Mouse (Mus musculus): ENCODE data around the gene Stard3. TPM values are rescaled to one million over a fixed set of nuclear protein-coding genes. Genes with fewer than 3 reads are reported as not detected.

The Stard3 gene
- polyA plus RNA-seq, 1 experiment from 2014 or later, result 42.8 TPM

DNA sequence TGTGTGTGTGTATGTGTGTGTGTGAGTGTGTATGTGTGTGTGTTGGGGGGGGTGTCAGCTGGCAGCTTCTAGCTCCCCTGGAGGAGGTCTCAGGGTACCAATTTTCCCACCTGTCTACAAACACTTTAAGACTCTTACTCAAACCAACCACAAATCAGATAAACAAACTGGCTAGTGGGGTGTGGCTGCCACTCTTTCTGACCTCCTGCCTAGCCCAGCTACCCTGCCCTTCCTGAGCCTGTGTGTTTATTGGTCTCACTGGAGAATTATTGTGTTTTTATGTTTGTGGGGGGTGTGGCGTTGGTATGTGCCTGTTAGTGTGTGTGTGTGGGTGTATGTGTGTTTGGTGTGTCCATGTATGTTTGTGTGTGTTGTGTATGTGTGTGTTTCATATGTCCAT, 58.9 kb downstream of the Stard3 start:
- no peak for DNase-seq (ENCODE audit: low spot score)
- Histone ChIP-seq H3K4me3 (replicated peaks; ENCODE audit: low read depth, low read length) (no peak overlapping the region), H3K9ac (ENCODE audit: low read depth, low read length) (no peak overlapping the region), H3K4me2 (ENCODE audit: low read length) (no peak overlapping the region), H3K4me1 (replicated peaks; ENCODE audit: insufficient read depth, low read length) (peaks cover 22% of the 10 kb centered on the region), H3K36me3 (ENCODE audit: insufficient read depth, low read length) (peaks cover 5% of the 10 kb centered on the region; the same call in 1 of the 2 replicates), H3K27ac (no peak overlapping the region), H3K9me3 (replicated peaks; ENCODE audit: low read length) (no peaks in the 10 kb centered on the region), H3K27me3 (ENCODE audit: insufficient read depth, low read length) (no peaks in the 10 kb centered on the region)
- no peak for TF ChIP-seq CTCF (IDR thresholded peaks at IDR 0.05; ENCODE audit: low read depth)
- no peak for ATAC-seq (replicated peaks; ENCODE audit: low FRiP score, low read depth)
- 81% methylated on average over 1 of the region's 1 CpGs for WGBS

DNA sequence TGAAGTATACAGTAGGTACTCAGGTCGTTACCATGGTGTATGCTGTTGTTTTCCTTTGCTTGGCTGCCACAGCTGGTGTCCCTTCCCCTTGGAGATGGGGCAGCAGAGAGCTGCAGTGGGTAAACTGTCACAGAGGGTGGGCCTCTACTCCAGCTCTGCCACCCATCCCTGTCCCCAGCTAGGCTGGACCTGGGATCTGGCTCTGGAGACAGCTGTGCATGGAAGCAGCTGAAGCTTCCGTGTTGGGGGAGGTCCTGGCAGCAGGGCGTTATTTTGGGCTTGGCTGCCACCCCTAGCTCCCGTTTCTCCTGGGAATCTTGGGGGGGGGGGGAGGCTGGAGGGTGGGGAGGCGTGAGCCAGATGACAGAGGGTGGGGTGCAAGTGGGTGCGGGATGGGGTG, 60.1 kb downstream of the Stard3 start:
- peaks cover 22% of the 10 kb centered on the region for H3K4me1 ChIP-seq (replicated peaks; ENCODE audit: insufficient read depth, low read length)
- no peak overlapping the region for H3K9ac ChIP-seq (ENCODE audit: low read depth, low read length)
- no peaks in the 10 kb centered on the region for H3K27me3 ChIP-seq (ENCODE audit: insufficient read depth, low read length)
- H3K4me3 ChIP-seq (replicated peaks; ENCODE audit: low read depth, low read length), result no peak overlapping the region
- ATAC-seq (replicated peaks; ENCODE audit: low FRiP score, low read depth), result no peak
- 65% methylated on average over 6 of the region's 6 CpGs for WGBS
- peak overlapping the region; percentile 36; the same call in 1 of the 2 replicates for H3K27ac ChIP-seq
- H3K36me3 ChIP-seq (ENCODE audit: insufficient read depth, low read length), result peaks cover 16% of the 10 kb centered on the region
- DNase-seq (ENCODE audit: low spot score), result no peak
- H3K9me3 ChIP-seq (replicated peaks; ENCODE audit: low read length), result no peaks in the 10 kb centered on the region
- no peak overlapping the region for H3K4me2 ChIP-seq (ENCODE audit: low read length)
- no peak for TF ChIP-seq CTCF (IDR thresholded peaks at IDR 0.05; ENCODE audit: low read depth)

DNA sequence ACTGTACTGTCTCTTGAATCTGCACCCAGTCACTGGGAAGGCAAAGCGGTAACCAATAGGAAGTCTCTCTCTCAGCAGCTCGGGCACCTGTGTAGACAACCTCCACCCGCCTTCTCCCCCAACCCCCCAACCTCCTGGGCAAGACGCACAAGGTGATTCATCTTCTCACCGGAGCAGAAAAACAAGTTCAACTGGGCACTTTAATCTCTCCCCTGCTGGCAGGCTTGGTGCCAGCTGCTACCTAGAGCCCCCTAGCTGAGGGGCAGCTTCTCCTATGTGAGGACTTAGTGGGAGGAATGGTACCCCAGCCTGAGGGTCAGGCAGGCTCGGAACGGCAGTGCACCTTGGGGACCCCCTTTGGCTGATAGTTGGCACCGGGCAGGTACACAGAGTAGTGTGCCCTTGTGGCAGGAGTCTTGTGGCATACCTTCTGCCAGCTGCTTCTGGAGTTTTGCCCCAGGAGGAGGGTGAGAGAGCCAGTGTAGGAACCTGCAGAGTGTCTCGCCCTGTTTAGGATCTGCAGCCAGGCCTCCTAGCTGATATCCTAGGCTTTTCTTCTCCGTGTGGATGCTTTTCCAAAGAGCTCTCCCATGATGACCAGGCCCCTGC, 60.9 kb downstream of the Stard3 start:
- H3K4me3 ChIP-seq (replicated peaks; ENCODE audit: low read depth, low read length), result no peak overlapping the region
- no peaks in the 10 kb centered on the region for H3K9me3 ChIP-seq (replicated peaks; ENCODE audit: low read length)
- 73% methylated on average over 10 of the region's 10 CpGs for WGBS
- DNase-seq (ENCODE audit: low spot score), result no peak
- H3K9ac ChIP-seq (ENCODE audit: low read depth, low read length), result 0 out of 2 replicates have a peak overlapping the region, but pooled peaks have one; percentile 35
- no peaks in the 10 kb centered on the region for H3K27me3 ChIP-seq (ENCODE audit: insufficient read depth, low read length)
- H3K4me2 ChIP-seq (ENCODE audit: low read length), result no peak overlapping the region
- TF ChIP-seq CTCF (IDR thresholded peaks at IDR 0.05; ENCODE audit: low read depth), result peak; percentile 48
- H3K27ac ChIP-seq, result peak overlapping the region; percentile 62; the same call in 1 of the 2 replicates
- peaks cover 15% of the 10 kb centered on the region for H3K4me1 ChIP-seq (replicated peaks; ENCODE audit: insufficient read depth, low read length)
- no peak; the same call in 1 of the 2 replicates for ATAC-seq (replicated peaks; ENCODE audit: low FRiP score, low read depth)
- H3K36me3 ChIP-seq (ENCODE audit: insufficient read depth, low read length), result peaks cover 20% of the 10 kb centered on the region

DNA sequence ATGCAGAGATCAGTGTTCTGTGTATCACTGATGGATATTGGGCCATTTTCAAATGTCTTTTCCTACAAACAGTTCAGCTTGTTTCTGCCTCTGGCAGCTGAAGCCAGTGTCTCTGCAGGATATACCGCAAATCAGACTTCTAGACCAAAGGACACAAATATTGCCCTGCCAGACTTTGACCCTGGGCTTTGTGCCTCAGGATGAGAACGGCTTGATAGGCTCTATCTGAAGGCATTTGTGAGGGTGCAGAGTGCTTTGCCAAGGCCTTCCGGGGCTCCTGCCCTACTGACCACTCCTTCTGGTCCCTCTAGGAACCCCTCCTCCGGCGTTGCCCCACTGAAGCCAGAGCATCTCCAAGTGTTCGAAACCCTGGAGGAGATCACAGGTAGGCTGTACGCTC, 68.4 kb downstream of the Stard3 start:
- Histone ChIP-seq H3K4me2 (ENCODE audit: low read length) (no peak overlapping the region), H3K36me3 (ENCODE audit: insufficient read depth, low read length) (peaks cover 73% of the 10 kb centered on the region), H3K9ac (ENCODE audit: low read depth, low read length) (no peak overlapping the region), H3K9me3 (replicated peaks; ENCODE audit: low read length) (no peaks in the 10 kb centered on the region), H3K27me3 (ENCODE audit: insufficient read depth, low read length) (no peaks in the 10 kb centered on the region), H3K4me1 (replicated peaks; ENCODE audit: insufficient read depth, low read length) (no peaks in the 10 kb centered on the region), H3K4me3 (replicated peaks; ENCODE audit: low read depth, low read length) (no peak overlapping the region), H3K27ac (no peak overlapping the region)
- no peak for TF ChIP-seq CTCF (IDR thresholded peaks at IDR 0.05; ENCODE audit: low read depth)
- ATAC-seq (replicated peaks; ENCODE audit: low FRiP score, low read depth) (no peak), DNase-seq (ENCODE audit: low spot score) (no peak)
- 90% methylated on average over 7 of the region's 7 CpGs for WGBS

DNA sequence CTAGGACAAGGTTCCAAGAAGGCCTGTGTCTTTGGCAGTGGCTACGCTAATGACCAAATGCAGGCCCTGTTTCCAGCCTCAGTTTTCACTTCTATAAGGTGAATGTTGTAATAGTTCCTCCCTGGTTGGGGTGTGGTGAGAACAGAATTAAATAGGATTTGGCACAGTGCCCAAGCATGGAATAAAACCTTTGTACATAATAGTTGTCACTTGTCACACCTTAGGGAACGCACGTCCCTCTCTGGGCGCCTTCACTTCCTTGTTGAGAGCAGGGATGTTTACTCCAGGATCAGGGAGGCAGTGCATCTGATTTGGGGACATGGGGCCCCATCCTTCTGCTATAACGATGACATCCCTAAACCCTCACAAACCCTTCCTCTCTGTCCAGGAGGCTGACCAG, 70.3 kb downstream of the Stard3 start:
- peaks cover 75% of the 10 kb centered on the region for H3K36me3 ChIP-seq (ENCODE audit: insufficient read depth, low read length)
- DNase-seq (ENCODE audit: low spot score) (no peak), ATAC-seq (replicated peaks; ENCODE audit: low FRiP score, low read depth) (no peak)
- TF ChIP-seq CTCF (IDR thresholded peaks at IDR 0.05; ENCODE audit: low read depth), result no peak
- H3K27ac ChIP-seq, result no peak overlapping the region
- H3K4me3 ChIP-seq (replicated peaks; ENCODE audit: low read depth, low read length), result no peak overlapping the region
- WGBS, result 73% methylated on average over 5 of the region's 5 CpGs
- no peaks in the 10 kb centered on the region for H3K27me3 ChIP-seq (ENCODE audit: insufficient read depth, low read length)
- H3K9me3 ChIP-seq (replicated peaks; ENCODE audit: low read length), result no peaks in the 10 kb centered on the region
- no peak overlapping the region for H3K4me2 ChIP-seq (ENCODE audit: low read length)
- H3K9ac ChIP-seq (ENCODE audit: low read depth, low read length), result no peak overlapping the region
- no peaks in the 10 kb centered on the region for H3K4me1 ChIP-seq (replicated peaks; ENCODE audit: insufficient read depth, low read length)

Other genes with a start within 250 kb of the Stard3 start
- gene Fbxl20, start 208.0 kb upstream of the Stard3 start, polyA plus RNA-seq (2015; fragmentation: Nextera tagmentation; extraction: Ambion mirVana), result 15.5 and 16.5 TPM in 2 replicates
- gene Med1, start 165.1 kb upstream of the Stard3 start, polyA plus RNA-seq (2015; fragmentation: Nextera tagmentation; extraction: Ambion mirVana), result 47.0 and 54.7 TPM in 2 replicates
- 6.1 and 6.4 TPM in 2 replicates for gene Cdk12, start 155.3 kb upstream of the Stard3 start, polyA plus RNA-seq (2015; fragmentation: Nextera tagmentation; extraction: Ambion mirVana)
- not detected in 2 replicates for gene Neurod2, start 28.7 kb upstream of the Stard3 start, polyA plus RNA-seq (2015; fragmentation: Nextera tagmentation; extraction: Ambion mirVana)
- 12.1 and 12.3 TPM in 2 replicates for gene Ppp1r1b, start 10.0 kb upstream of the Stard3 start, polyA plus RNA-seq (2015; fragmentation: Nextera tagmentation; extraction: Ambion mirVana)
- 1.8 and 2.1 TPM in 2 replicates for gene Tcap, start 25.4 kb downstream of the Stard3 start, polyA plus RNA-seq (2015; fragmentation: Nextera tagmentation; extraction: Ambion mirVana)
- gene Pnmt, start 28.1 kb downstream of the Stard3 start, polyA plus RNA-seq (2015; fragmentation: Nextera tagmentation; extraction: Ambion mirVana), result 3.5 and 3.7 TPM in 2 replicates
- gene Pgap3, start 42.1 kb downstream of the Stard3 start, polyA plus RNA-seq (2015; fragmentation: Nextera tagmentation; extraction: Ambion mirVana), result 16.1 and 17.4 TPM in 2 replicates
- gene Erbb2, start 54.1 kb downstream of the Stard3 start, polyA plus RNA-seq (2015; fragmentation: Nextera tagmentation; extraction: Ambion mirVana), result 36.1 and 41.1 TPM in 2 replicates
- gene Mien1, start 80.6 kb downstream of the Stard3 start, polyA plus RNA-seq (2015; fragmentation: Nextera tagmentation; extraction: Ambion mirVana), result 155 and 158 TPM in 2 replicates
- gene Grb7, start 88.0 kb downstream of the Stard3 start, polyA plus RNA-seq (2015; fragmentation: Nextera tagmentation; extraction: Ambion mirVana), result 66.9 and 73.2 TPM in 2 replicates
- 0.26 and 0.29 TPM in 2 replicates for gene Ikzf3, start 187.7 kb downstream of the Stard3 start, polyA plus RNA-seq (2015; fragmentation: Nextera tagmentation; extraction: Ambion mirVana)
- 0.43 and 0.64 TPM in 2 replicates for gene Zpbp2, start 192.7 kb downstream of the Stard3 start, polyA plus RNA-seq (2015; fragmentation: Nextera tagmentation; extraction: Ambion mirVana)
- gene Ormdl3, start 229.0 kb downstream of the Stard3 start, polyA plus RNA-seq (2015; fragmentation: Nextera tagmentation; extraction: Ambion mirVana), result 50.1 and 51.3 TPM in 2 replicates
- not detected in 2 replicates for gene Lrrc3c, start 239.9 kb downstream of the Stard3 start, polyA plus RNA-seq (2015; fragmentation: Nextera tagmentation; extraction: Ambion mirVana)